Mouse (Mus musculus) embryonic facial prominence, embryonic 13.5 days (tissue): Measurements from ENCODE around the gene Amotl2. TPM values are rescaled to one million over a fixed set of nuclear protein-coding genes. Genes with fewer than 3 reads are reported as not detected.

Experiments
- ATAC-seq: fragments of 200-750 bp; cut with Nextera tagmentation; 2 replicates; pipeline ENCODE4 v1.8.0; 2017; ENCODE audit warnings: low read depth; ENCODE audit not compliant: insufficient number of reproducible peaks, insufficient read depth, low FRiP score, low TSS enrichment
- H3K27ac ChIP-seq: fragments of 300-500 bp; sonication (generic); 2 replicates; pipeline ENCODE4 v1.5.1; 2015; ENCODE audit warnings: moderate library complexity, mild to moderate bottlenecking, inconsistent platforms
- H3K27me3 ChIP-seq: fragments of 300-500 bp; sonication (generic); 2 replicates; pipeline ENCODE4 v1.6.1; 2015; ENCODE audit warnings: mild to moderate bottlenecking, inconsistent platforms
- H3K36me3 ChIP-seq: fragments of 300-500 bp; sonication (generic); 2 replicates; pipeline ENCODE4 v1.6.1; 2015; ENCODE audit warnings: mild to moderate bottlenecking, inconsistent platforms
- H3K4me1 ChIP-seq: fragments of 300-500 bp; sonication (generic); 2 replicates; pipeline ENCODE4 v1.6.1; 2015; ENCODE audit warnings: inconsistent platforms
- H3K4me2 ChIP-seq: fragments of 300-500 bp; sonication (generic); 2 replicates; pipeline ENCODE4 v1.6.1; 2015; ENCODE audit warnings: moderate library complexity, mild to moderate bottlenecking, inconsistent platforms
- H3K4me3 ChIP-seq: fragments of 300-500 bp; sonication (generic); 2 replicates; pipeline ENCODE4 v1.5.1; 2015; ENCODE audit warnings: mild to moderate bottlenecking, inconsistent platforms
- H3K9ac ChIP-seq: fragments of 300-500 bp; sonication (generic); 2 replicates; pipeline ENCODE4 v1.6.1; 2015; ENCODE audit warnings: mild to moderate bottlenecking, inconsistent platforms
- H3K9me3 ChIP-seq: fragments of 300-500 bp; sonication (generic); 2 replicates; pipeline ENCODE4 v1.6.1; 2016; ENCODE audit warnings: inconsistent platforms
- WGBS: fragments of 180-500 bp; shearing (Covaris S2); methylation state at CpG from one replicate; pipeline ENCODE4 v1.1.7; 2015; ENCODE audit warnings: mixed read lengths; 5-methylcytosine and 5-hydroxymethylcytosine counted together
- polyA plus RNA-seq: library from polyadenylated mRNA; unstranded; fragments of >200 nt; fragmentation: Nextera tagmentation; extraction: Ambion mirVana; gene quantifications from 2 replicates; pipeline ENCODE4 v1.2.1, GENCODE M21; 2015

The Amotl2 gene
- polyA plus RNA-seq, 1 experiment from 2014 or later: 55.8 TPM

GRCm38 (mm10) chr9:102719085-102719484 is 2.6 kb downstream of the Amotl2 start:
- peak overlapping the region; percentile 91 for H3K4me3 ChIP-seq
- no peaks in the 10 kb centered on the region for H3K9me3 ChIP-seq
- peaks cover 77% of the 10 kb centered on the region for H3K4me1 ChIP-seq
- WGBS: 1% methylated on average over 4 of the region's 4 CpGs
- H3K36me3 ChIP-seq: peaks cover 43% of the 10 kb centered on the region
- no peaks in the 10 kb centered on the region for H3K27me3 ChIP-seq
- H3K27ac ChIP-seq: peak overlapping the region; percentile 98
- peak overlapping the region; percentile 86 for H3K4me2 ChIP-seq
- ATAC-seq: no peak
- H3K9ac ChIP-seq: peak overlapping the region; percentile 99

- ATAC-seq: no peak
- peaks cover 78% of the 10 kb centered on the region for H3K4me1 ChIP-seq
- WGBS: 53% methylated on average over 17 of the region's 17 CpGs
- H3K9me3 ChIP-seq: no peaks in the 10 kb centered on the region
- peaks cover 53% of the 10 kb centered on the region for H3K36me3 ChIP-seq
- H3K27me3 ChIP-seq: no peaks in the 10 kb centered on the region
- peak overlapping the region; percentile 99 for H3K9ac ChIP-seq
- H3K4me2 ChIP-seq: peak overlapping the region; percentile 86
- H3K4me3 ChIP-seq: peak overlapping the region; percentile 91
- peak overlapping the region; percentile 91 for H3K27ac ChIP-seq
Measured at GRCm38 (mm10) chr9:102719936-102720566, 3.6 kb downstream of the Amotl2 start.

GRCm38 (mm10) chr9:102720567-102721167 is 4.2 kb downstream of the Amotl2 start:
- H3K9ac ChIP-seq: peak overlapping the region; percentile 99
- peaks cover 78% of the 10 kb centered on the region for H3K4me1 ChIP-seq
- H3K4me2 ChIP-seq: peak overlapping the region; percentile 86
- peak overlapping the region; percentile 91 for H3K4me3 ChIP-seq
- ATAC-seq: no peak
- H3K27ac ChIP-seq: peak overlapping the region; percentile 91
- H3K9me3 ChIP-seq: no peaks in the 10 kb centered on the region
- 51% methylated on average over 18 of the region's 18 CpGs for WGBS
- H3K27me3 ChIP-seq: no peaks in the 10 kb centered on the region
- H3K36me3 ChIP-seq: peaks cover 59% of the 10 kb centered on the region

GRCm38 (mm10) chr9:102721406-102721978 is 5.0 kb downstream of the Amotl2 start:
- H3K36me3 ChIP-seq: peaks cover 66% of the 10 kb centered on the region
- peak overlapping the region; percentile 91 for H3K4me3 ChIP-seq
- ATAC-seq: no peak
- 41% methylated on average over 3 of the region's 3 CpGs for WGBS
- peak overlapping the region; percentile 86 for H3K4me2 ChIP-seq
- H3K27me3 ChIP-seq: no peaks in the 10 kb centered on the region
- H3K9me3 ChIP-seq: no peaks in the 10 kb centered on the region
- peaks cover 79% of the 10 kb centered on the region for H3K4me1 ChIP-seq
- peak overlapping the region; percentile 91 for H3K27ac ChIP-seq
- H3K9ac ChIP-seq: peak overlapping the region; percentile 99

- H3K4me3 ChIP-seq: peak overlapping the region; percentile 91
Measured at GRCm38 (mm10) chr9:102722071-102722561, 5.6 kb downstream of the Amotl2 start.

GRCm38 (mm10) chr9:102722750-102723149 is 6.3 kb downstream of the Amotl2 start:
- Histone ChIP-seq H3K9me3 (no peaks in the 10 kb centered on the region), H3K9ac (peak overlapping the region; percentile 99; the same call in 1 of the 2 replicates), H3K27me3 (no peaks in the 10 kb centered on the region), H3K36me3 (peaks cover 76% of the 10 kb centered on the region), H3K27ac (peak overlapping the region; percentile 91), H3K4me3 (peak overlapping the region; percentile 91; the same call in 1 of the 2 replicates), H3K4me1 (peaks cover 87% of the 10 kb centered on the region), H3K4me2 (peak overlapping the region; percentile 86)
- WGBS: 75% methylated on average over 4 of the region's 4 CpGs
- no peak for ATAC-seq

More at GRCm38 (mm10) chr9:102722071-102722561, 5.6 kb downstream of the Amotl2 start:
- peak overlapping the region; percentile 86 for H3K4me2 ChIP-seq
- no peak for ATAC-seq
- H3K9me3 ChIP-seq: no peaks in the 10 kb centered on the region
- peaks cover 70% of the 10 kb centered on the region for H3K36me3 ChIP-seq
- H3K27ac ChIP-seq: peak overlapping the region; percentile 91
- H3K9ac ChIP-seq: peak overlapping the region; percentile 99
- WGBS: 34% methylated on average over 9 of the region's 9 CpGs
- H3K27me3 ChIP-seq: no peaks in the 10 kb centered on the region
- H3K4me1 ChIP-seq: peaks cover 80% of the 10 kb centered on the region

- H3K9me3 ChIP-seq: no peaks in the 10 kb centered on the region
- peak overlapping the region; percentile 7; the same call in 1 of the 2 replicates for H3K4me3 ChIP-seq
- 76% methylated on average over 12 of the region's 12 CpGs for WGBS
- H3K27ac ChIP-seq: peak overlapping the region; percentile 91
- no peaks in the 10 kb centered on the region for H3K27me3 ChIP-seq
- H3K36me3 ChIP-seq: peaks cover 82% of the 10 kb centered on the region
- ATAC-seq: no peak
- H3K9ac ChIP-seq: 0 out of 2 replicates have a peak overlapping the region, but pooled peaks have one; percentile 11
- H3K4me2 ChIP-seq: peak overlapping the region; percentile 86
- H3K4me1 ChIP-seq: peaks cover 89% of the 10 kb centered on the region
Measured at GRCm38 (mm10) chr9:102723241-102723709, 6.8 kb downstream of the Amotl2 start.

GRCm38 (mm10) chr9:102723990-102724461 is 7.6 kb downstream of the Amotl2 start:
- Histone ChIP-seq H3K4me1 (peaks cover 92% of the 10 kb centered on the region), H3K9ac (peak overlapping the region; percentile 51), H3K4me2 (peak overlapping the region; percentile 18; the same call in 1 of the 2 replicates), H3K27ac (peak overlapping the region; percentile 91), H3K27me3 (no peaks in the 10 kb centered on the region), H3K4me3 (peak overlapping the region; percentile 6), H3K36me3 (peaks cover 89% of the 10 kb centered on the region), H3K9me3 (no peaks in the 10 kb centered on the region)
- peak; percentile 56 for ATAC-seq
- WGBS: 7% methylated on average over 4 of the region's 4 CpGs

GRCm38 (mm10) chr9:102724942-102725341 is 8.5 kb downstream of the Amotl2 start:
- H3K9me3 ChIP-seq: no peaks in the 10 kb centered on the region
- no peak for ATAC-seq
- peaks cover 93% of the 10 kb centered on the region for H3K4me1 ChIP-seq
- no peak overlapping the region; the same call in 1 of the 2 replicates for H3K9ac ChIP-seq
- H3K27ac ChIP-seq: peak overlapping the region; percentile 91
- H3K27me3 ChIP-seq: no peaks in the 10 kb centered on the region
- H3K36me3 ChIP-seq: peaks cover 97% of the 10 kb centered on the region
- H3K4me3 ChIP-seq: no peak overlapping the region
- WGBS: 62% methylated on average over 7 of the region's 7 CpGs
- peak overlapping the region; percentile 47; the same call in 1 of the 2 replicates for H3K4me2 ChIP-seq

GRCm38 (mm10) chr9:102725958-102726654 is 9.6 kb downstream of the Amotl2 start:
- peak overlapping the region; percentile 47 for H3K4me2 ChIP-seq
- H3K4me1 ChIP-seq: peaks cover 90% of the 10 kb centered on the region
- no peaks in the 10 kb centered on the region for H3K27me3 ChIP-seq
- H3K9me3 ChIP-seq: no peaks in the 10 kb centered on the region
- H3K4me3 ChIP-seq: peak overlapping the region; percentile 2; the same call in 1 of the 2 replicates
- ATAC-seq: peak; percentile 79; the same call in 1 of the 2 replicates
- WGBS: 1% methylated on average over 22 of the region's 22 CpGs
- peaks cover 97% of the 10 kb centered on the region for H3K36me3 ChIP-seq
- H3K9ac ChIP-seq: peak overlapping the region; percentile 59
- peak overlapping the region; percentile 91 for H3K27ac ChIP-seq

- Histone ChIP-seq H3K36me3 (peaks cover 97% of the 10 kb centered on the region), H3K9me3 (no peaks in the 10 kb centered on the region), H3K4me3 (no peak overlapping the region), H3K27ac (peak overlapping the region; percentile 91), H3K9ac (peak overlapping the region; percentile 59), H3K27me3 (no peaks in the 10 kb centered on the region), H3K4me1 (peaks cover 90% of the 10 kb centered on the region), H3K4me2 (no peak overlapping the region)
- ATAC-seq: no peak
- 50% methylated on average over 3 of the region's 3 CpGs for WGBS
Measured at GRCm38 (mm10) chr9:102726811-102727210, 10.3 kb downstream of the Amotl2 start.
